Mouse (Mus musculus) telencephalon, adult 2 months (tissue): ENCODE measurements around the gene Dnajb13.

Source experiments
- DNase-seq: peaks from one replicate; pipeline ENCODE4 v3.0.0-alpha.2; 2011; ENCODE audit warnings: low read depth, low spot score

Gene Dnajb13

DNA sequence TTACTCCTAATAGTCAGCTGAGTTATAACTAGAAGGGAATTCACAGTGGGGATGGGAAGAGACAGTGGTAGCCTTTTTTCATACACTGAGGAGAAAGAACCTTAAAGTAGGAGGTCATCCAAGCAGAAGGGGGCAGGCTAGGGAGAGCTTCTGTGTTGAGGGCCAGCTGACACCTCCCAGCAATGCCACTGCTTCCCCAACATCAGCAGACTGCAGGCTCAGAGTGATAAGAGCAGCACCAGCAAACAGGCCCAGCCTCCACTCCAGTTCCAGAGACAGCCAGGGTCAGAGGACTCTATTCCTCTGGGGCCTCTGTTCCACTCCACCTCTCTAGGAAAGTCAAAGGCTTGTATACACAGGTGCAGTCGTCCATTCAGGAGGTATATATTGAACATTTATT is 56.6 kb downstream of the Dnajb13 start:
- no peak for DNase-seq
